Mouse (Mus musculus) stomach, embryonic 16.5 days (tissue): ENCODE results near the gene Anapc13. TPM values are rescaled to one million over a fixed set of nuclear protein-coding genes. Genes with fewer than 3 reads are reported as not detected.

Experiments
- ATAC-seq: fragments of 200-750 bp; cut with Nextera tagmentation; 2 replicates; pipeline ENCODE4 v1.8.0; 2017; ENCODE audit warnings: moderate number of reproducible peaks, moderate TSS enrichment; ENCODE audit not compliant: insufficient read depth, low FRiP score
- H3K27ac ChIP-seq: fragments of 300-500 bp; sonication (generic); 2 replicates; pipeline ENCODE4 v1.5.1; 2014; ENCODE audit warnings: low read length
- H3K27me3 ChIP-seq: fragments of 300-500 bp; sonication (generic); 2 replicates; pipeline ENCODE4 v1.6.1; 2014; ENCODE audit warnings: low read length, control low read depth, mixed read lengths; ENCODE audit not compliant: control insufficient read depth, insufficient read depth
- H3K36me3 ChIP-seq: fragments of 300-500 bp; sonication (generic); 2 replicates; pipeline ENCODE4 v1.6.1; 2014; ENCODE audit warnings: low read length; ENCODE audit not compliant: control insufficient read depth, insufficient read depth
- H3K4me1 ChIP-seq: fragments of 300-500 bp; sonication (generic); 2 replicates; pipeline ENCODE4 v1.6.1; 2014; ENCODE audit warnings: low read length, control low read depth, mixed read lengths; ENCODE audit not compliant: control insufficient read depth, insufficient read depth
- H3K4me2 ChIP-seq: fragments of 300-500 bp; sonication (generic); 2 replicates; pipeline ENCODE4 v1.6.1; 2014; ENCODE audit warnings: low read depth, low read length, mixed read lengths
- H3K4me3 ChIP-seq: fragments of 300-500 bp; sonication (generic); replicated peaks from 2 replicates; pipeline ENCODE4 v1.5.1; 2014; ENCODE audit warnings: mild to moderate bottlenecking, low read length
- H3K9ac ChIP-seq: fragments of 300-500 bp; sonication (generic); 2 replicates; pipeline ENCODE4 v1.6.1; 2014; ENCODE audit warnings: low read length
- H3K9me3 ChIP-seq: fragments of 300-500 bp; sonication (generic); replicated peaks from 2 replicates; pipeline ENCODE4 v1.6.1; 2016; ENCODE audit warnings: low read length, control low read depth; ENCODE audit not compliant: control insufficient read depth
- WGBS: fragments of 180-500 bp; shearing (Covaris S2); extraction: QIAGEN DNeasy Blood & Tissue Kit; methylation state at CpG from one replicate; pipeline ENCODE4 v1.1.7; 2014; 5-methylcytosine and 5-hydroxymethylcytosine counted together
- polyA plus RNA-seq: library from polyadenylated mRNA; unstranded; fragments of >200 nt; fragmentation: Nextera tagmentation; extraction: Ambion mirVana; gene quantifications from 2 replicates; pipeline ENCODE4 v1.2.1, GENCODE M21; 2015

The Anapc13 gene
- polyA plus RNA-seq, 1 experiment from 2014 or later = 206 TPM

DNA sequence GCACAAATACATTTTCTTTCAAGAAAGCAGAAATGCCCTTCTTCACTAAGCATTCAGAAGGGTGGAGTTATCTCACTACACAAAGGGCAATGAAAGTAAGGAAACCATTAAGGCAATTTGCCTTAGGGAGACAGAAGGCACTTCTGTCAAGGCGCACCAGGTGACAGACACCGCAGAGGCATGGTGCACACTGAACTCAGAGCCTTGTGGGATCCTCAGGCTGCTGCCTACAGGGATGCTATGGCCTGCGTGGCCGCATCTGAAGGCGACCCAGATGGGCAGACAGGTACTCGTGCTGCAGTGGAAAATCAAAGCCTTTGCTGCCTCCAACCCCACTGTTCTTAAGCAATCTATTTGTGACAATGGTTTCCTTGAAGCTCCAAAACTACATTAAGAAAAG is 20.9 kb upstream of the Anapc13 start:
- H3K9me3 ChIP-seq = no peaks in the 10 kb centered on the region
- H3K36me3 ChIP-seq = 0 out of 2 replicates have a peak, but pooled peaks cover 3% of the 10 kb centered on the region
- H3K4me1 ChIP-seq = no peaks in the 10 kb centered on the region
- no peaks in the 10 kb centered on the region for H3K27me3 ChIP-seq
- ATAC-seq = no peak
- no peak overlapping the region for H3K9ac ChIP-seq
- no peak overlapping the region for H3K4me3 ChIP-seq
- 90% methylated on average over 6 of the region's 6 CpGs for WGBS
- no peak overlapping the region for H3K27ac ChIP-seq
- no peak overlapping the region for H3K4me2 ChIP-seq

DNA sequence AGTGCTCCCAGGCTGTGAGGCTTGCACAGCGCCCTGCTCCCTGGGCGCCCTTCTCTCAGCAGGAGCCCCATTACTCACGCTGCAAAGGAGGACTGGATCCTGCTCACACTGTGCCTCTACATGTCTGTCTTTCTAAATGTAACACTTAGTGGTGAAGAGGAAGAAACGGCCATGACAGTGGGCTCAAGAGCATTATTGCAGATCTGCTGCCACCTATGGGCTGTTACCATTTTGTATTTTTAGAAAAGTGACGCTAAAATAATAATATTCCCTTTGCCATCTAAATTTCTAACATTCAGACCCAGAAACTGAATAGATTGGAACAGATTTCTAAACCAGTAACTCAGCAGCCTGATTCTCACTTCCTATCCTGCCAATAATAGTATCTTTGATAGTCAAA is 18.6 kb upstream of the Anapc13 start:
- Histone ChIP-seq H3K4me1 (no peaks in the 10 kb centered on the region), H3K9ac (no peak overlapping the region), H3K4me3 (no peak overlapping the region), H3K36me3 (peaks cover 9% of the 10 kb centered on the region), H3K27ac (no peak overlapping the region), H3K9me3 (no peaks in the 10 kb centered on the region), H3K4me2 (no peak overlapping the region), H3K27me3 (no peaks in the 10 kb centered on the region)
- WGBS = 72% methylated on average over 5 of the region's 5 CpGs
- no peak for ATAC-seq

DNA sequence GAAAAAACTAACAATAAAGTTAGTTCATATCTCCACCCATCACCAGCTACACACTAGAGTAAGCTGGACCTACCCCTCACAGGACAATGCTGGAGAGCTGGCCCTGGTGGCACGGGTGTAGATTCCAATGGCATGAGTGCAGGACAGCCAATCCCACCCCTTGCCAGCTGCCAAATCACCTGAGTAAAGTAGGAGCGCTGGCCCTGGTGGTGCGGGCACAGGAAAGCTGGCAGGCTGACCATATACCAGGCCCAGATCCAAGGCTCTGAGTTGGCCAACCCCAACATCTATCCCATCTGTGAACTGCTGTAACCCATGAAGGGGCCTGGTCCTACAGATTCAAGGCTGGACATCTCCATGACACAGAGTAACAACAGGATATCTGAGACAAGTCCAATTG is 16.9 kb upstream of the Anapc13 start:
- no peak overlapping the region for H3K4me2 ChIP-seq
- no peak overlapping the region for H3K27ac ChIP-seq
- peaks cover 15% of the 10 kb centered on the region for H3K36me3 ChIP-seq
- no peaks in the 10 kb centered on the region for H3K9me3 ChIP-seq
- WGBS = 93% methylated on average over 3 of the region's 3 CpGs
- no peak overlapping the region for H3K9ac ChIP-seq
- ATAC-seq = no peak
- H3K27me3 ChIP-seq = no peaks in the 10 kb centered on the region
- no peak overlapping the region for H3K4me3 ChIP-seq
- H3K4me1 ChIP-seq = no peaks in the 10 kb centered on the region

DNA sequence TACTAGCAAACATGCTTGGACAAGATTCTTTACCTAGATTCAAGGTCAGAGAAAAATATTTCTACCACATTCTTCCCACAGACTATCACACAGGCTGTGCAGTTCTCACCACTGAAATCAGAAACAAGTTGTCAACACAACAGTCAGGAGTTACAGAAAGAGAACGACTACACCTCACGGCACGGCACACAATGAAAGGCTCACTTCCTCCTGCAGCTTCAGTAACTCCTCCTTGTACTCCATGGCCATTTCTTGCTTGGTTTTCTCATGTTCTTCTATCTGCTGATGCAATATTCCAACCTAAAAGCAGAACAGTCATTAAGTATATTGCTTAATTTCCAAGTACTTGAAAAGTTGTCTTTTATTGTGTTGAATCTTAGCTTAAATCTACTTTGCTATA is 11.0 kb upstream of the Anapc13 start:
- H3K4me2 ChIP-seq = no peak overlapping the region
- no peaks in the 10 kb centered on the region for H3K9me3 ChIP-seq
- no peak overlapping the region for H3K27ac ChIP-seq
- H3K4me3 ChIP-seq = no peak overlapping the region
- ATAC-seq = no peak
- WGBS = 60% methylated on average over 3 of the region's 3 CpGs
- H3K36me3 ChIP-seq = peaks cover 17% of the 10 kb centered on the region
- no peak overlapping the region for H3K9ac ChIP-seq
- H3K27me3 ChIP-seq = no peaks in the 10 kb centered on the region
- H3K4me1 ChIP-seq = no peaks in the 10 kb centered on the region

DNA sequence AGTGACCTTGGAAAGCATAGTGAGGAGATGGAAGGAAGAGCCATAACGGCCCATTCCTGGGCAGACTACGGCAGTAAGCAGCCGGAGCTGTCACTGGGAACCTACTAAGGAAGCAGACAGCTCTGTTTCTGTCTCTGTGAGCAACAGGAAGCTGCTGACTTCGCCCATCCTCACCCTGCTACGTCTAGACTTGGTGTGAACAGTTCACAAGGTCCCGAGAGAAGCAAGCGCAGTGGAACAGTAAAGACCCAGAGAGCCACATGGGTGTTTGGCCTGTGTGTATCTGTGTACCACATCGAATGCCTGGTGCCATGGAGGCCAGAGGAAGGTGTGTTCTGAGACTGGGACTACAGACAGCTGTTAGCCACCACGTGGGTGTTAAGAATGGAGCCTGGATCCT is 9.8 kb upstream of the Anapc13 start:
- Histone ChIP-seq H3K4me2 (no peak overlapping the region), H3K9ac (no peak overlapping the region), H3K27ac (no peak overlapping the region), H3K4me3 (no peak overlapping the region), H3K36me3 (peaks cover 15% of the 10 kb centered on the region), H3K9me3 (no peaks in the 10 kb centered on the region), H3K27me3 (no peaks in the 10 kb centered on the region), H3K4me1 (no peaks in the 10 kb centered on the region)
- ATAC-seq = no peak
- WGBS = 74% methylated on average over 9 of the region's 9 CpGs

DNA sequence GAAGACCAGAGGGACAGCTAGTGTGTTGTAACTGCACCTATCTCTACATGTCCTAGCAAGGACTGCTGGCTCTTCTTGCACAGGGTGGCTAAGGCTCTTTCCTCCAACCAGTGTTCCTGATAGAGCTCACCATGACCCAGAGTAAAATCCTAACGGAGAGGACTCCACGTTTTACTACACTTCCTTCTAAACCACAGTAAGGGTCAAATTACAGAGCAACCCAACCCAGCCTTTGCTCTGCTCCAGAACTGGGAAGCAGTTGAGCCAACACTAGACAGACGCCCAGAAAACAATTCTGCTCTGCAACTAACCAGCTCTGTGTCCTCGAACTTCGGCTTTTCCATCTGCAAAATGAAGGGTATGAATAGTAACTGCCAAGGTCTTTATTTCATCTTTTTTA is 4.7 kb upstream of the Anapc13 start:
- ATAC-seq = no peak
- H3K27me3 ChIP-seq = no peaks in the 10 kb centered on the region

DNA sequence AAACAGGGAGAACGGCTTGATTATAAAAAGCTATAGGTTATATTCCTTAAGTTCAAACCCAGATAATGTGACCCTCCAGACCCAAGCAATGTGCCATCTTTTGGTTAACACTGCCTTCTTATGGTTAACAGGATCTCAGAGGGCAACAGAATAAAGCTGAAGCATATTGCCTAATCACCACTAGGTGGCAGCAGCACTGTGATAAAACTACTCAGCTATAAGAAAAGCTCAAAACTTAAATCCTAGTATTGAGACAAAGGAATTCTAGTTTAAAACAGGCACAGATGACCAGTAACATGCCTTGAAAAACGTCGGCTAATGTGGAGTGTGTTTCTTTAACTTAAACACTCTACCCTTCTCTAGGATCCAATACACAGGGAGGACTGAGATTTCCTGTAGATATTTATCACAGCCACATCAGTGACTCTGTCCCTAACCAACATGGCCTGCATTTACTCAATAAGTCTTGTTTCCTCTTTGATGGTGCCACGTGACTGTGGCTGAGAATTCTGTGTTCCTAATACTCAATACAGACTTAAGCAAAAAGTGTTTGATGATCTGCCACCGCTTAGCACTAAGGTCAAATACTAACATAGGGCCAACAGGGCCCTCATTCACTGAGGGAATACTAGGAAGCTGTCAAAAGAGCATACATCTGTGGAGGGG is 3.8 kb upstream of the Anapc13 start:
- H3K27ac ChIP-seq = no peak overlapping the region; the same call in 1 of the 2 replicates
- H3K27me3 ChIP-seq = no peaks in the 10 kb centered on the region
- H3K4me2 ChIP-seq = no peak overlapping the region
- H3K9ac ChIP-seq = no peak overlapping the region
- WGBS = 33% methylated on average over 5 of the region's 5 CpGs
- H3K9me3 ChIP-seq = no peaks in the 10 kb centered on the region
- H3K4me1 ChIP-seq = peaks cover 4% of the 10 kb centered on the region
- H3K4me3 ChIP-seq = no peak overlapping the region
- H3K36me3 ChIP-seq = peaks cover 5% of the 10 kb centered on the region; the same call in 1 of the 2 replicates
- no peak for ATAC-seq

More for the DNA sequence above, 4.7 kb upstream of the Anapc13 start:
- no peaks in the 10 kb centered on the region for H3K4me1 ChIP-seq
- WGBS = 48% methylated on average over 5 of the region's 5 CpGs
- no peak overlapping the region for H3K4me2 ChIP-seq
- H3K4me3 ChIP-seq = no peak overlapping the region
- H3K9me3 ChIP-seq = no peaks in the 10 kb centered on the region
- no peak overlapping the region for H3K27ac ChIP-seq
- H3K36me3 ChIP-seq = peaks cover 5% of the 10 kb centered on the region; the same call in 1 of the 2 replicates
- H3K9ac ChIP-seq = no peak overlapping the region

DNA sequence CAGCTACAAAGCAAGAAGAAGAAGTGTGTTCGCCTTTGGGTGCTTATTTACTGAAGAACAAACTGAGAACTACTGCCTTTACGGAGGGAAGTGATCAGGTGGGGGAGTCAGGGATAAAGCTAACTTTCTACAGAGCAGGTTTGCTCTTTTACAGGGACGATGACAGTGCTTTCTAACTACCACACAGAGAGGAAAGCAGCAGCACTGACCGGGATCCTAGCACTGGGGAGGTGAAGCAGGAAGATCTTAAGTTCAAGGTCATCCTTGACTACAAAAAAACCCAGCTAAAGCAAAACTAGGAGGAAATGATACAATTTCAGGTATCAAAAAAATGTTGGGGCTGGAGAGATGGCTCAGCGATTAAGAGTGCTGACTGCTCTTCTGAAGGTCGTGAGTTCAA is 3.2 kb upstream of the Anapc13 start:
- H3K4me1 ChIP-seq = peaks cover 6% of the 10 kb centered on the region
- no peak overlapping the region for H3K27ac ChIP-seq
- H3K9ac ChIP-seq = no peak overlapping the region
- no peaks in the 10 kb centered on the region for H3K9me3 ChIP-seq
- 80% methylated on average over 6 of the region's 6 CpGs for WGBS
- no peak overlapping the region for H3K4me2 ChIP-seq
- no peak overlapping the region for H3K4me3 ChIP-seq
- H3K27me3 ChIP-seq = no peaks in the 10 kb centered on the region
- H3K36me3 ChIP-seq = peaks cover 5% of the 10 kb centered on the region; the same call in 1 of the 2 replicates
- no peak for ATAC-seq

DNA sequence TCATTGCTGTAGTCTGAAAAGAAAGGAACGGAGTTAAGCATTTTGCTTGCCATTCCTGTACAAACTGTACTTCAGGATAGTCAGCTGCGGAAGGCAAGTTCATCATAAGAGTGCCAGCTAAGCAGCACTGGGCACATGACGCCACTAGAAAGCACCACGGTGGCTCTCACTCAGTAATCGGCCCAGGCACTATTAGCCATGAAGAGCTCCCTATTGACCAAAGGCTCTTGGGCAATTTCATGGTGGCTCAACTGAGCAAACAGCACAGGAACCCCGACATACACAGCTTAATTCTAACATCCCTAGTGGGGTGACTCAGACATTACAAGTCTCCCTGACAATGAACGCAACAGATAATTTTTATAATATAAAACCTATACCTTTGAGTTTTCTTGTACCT is 2.5 kb upstream of the Anapc13 start:
- Histone ChIP-seq H3K4me1 (peaks cover 6% of the 10 kb centered on the region), H3K27ac (no peak overlapping the region)
- 77% methylated on average over 7 of the region's 7 CpGs for WGBS

More for the DNA sequence above, 2.5 kb upstream of the Anapc13 start:
- Histone ChIP-seq H3K27me3 (no peaks in the 10 kb centered on the region), H3K36me3 (0 out of 2 replicates have a peak, but pooled peaks cover 1% of the 10 kb centered on the region), H3K4me3 (no peak overlapping the region), H3K4me2 (no peak overlapping the region), H3K9me3 (no peaks in the 10 kb centered on the region), H3K9ac (no peak overlapping the region)
- no peak for ATAC-seq
